In the genomic region with DNA sequence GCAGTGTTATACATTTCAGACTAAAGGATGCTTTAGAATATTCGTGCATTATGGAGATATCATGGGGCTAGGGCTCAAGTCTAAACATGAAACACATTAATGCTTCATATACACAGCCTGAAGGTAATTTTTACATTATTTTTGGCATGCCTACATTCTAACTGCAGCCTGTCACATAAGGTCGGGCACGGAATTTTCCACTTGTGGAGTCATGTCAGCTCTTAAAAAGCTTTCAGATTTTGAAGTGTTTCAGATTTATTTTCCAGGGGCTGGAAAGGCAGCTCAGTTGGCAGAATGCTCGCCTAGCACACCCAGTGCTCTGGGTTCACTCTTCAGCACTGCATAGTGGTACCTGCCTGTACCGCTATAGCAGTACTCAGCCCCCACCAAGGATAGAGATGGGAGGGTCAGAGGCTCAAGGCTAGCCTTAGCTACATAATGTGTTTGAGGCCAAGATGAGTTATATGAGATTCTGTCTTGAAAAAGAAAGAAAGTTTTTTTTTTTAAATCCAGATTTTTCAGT, we compare ENCODE assay signal across 21 mouse cellular contexts.
"Had no signal": no experiment of that assay in that cellular context is flagged by ENCODE, and none has a peak within 500 bp of the region (broad histone marks: within the 10 kb centered on the region; RNA-seq: fewer than 3 reads in every experiment).

No protein-coding gene starts in this region.

- H3K4me2 ChIP-seq: liver, embryonic 12.5 days; liver, embryonic 15.5 days; lung, embryonic 15.5 days; midbrain, embryonic 11.5 days; neural tube, embryonic 12.5 days; neural tube, embryonic 15.5 days had no signal

- H3K27me3 ChIP-seq: liver, embryonic 12.5 days; liver, embryonic 15.5 days; lung, embryonic 15.5 days; neural tube, embryonic 12.5 days had no signal

- H3K9ac ChIP-seq: liver, embryonic 12.5 days; liver, embryonic 15.5 days; lung, embryonic 15.5 days; neural tube, embryonic 12.5 days; neural tube, embryonic 15.5 days had no signal

- H3K4me1 ChIP-seq: liver, embryonic 15.5 days; lung, embryonic 15.5 days had no signal

- ATAC-seq: intestine, postnatal 0 days; liver, embryonic 12.5 days had no signal

- H3K9me3 ChIP-seq: liver, embryonic 12.5 days; liver, embryonic 15.5 days; lung, embryonic 15.5 days; neural tube, embryonic 12.5 days; neural tube, embryonic 15.5 days had no signal

- H3K4me3 ChIP-seq: layer of hippocampus, adult 2 months; liver, embryonic 12.5 days; liver, embryonic 15.5 days; lung, embryonic 15.5 days; neural tube, embryonic 12.5 days; neural tube, embryonic 15.5 days had no signal

- H3K36me3 ChIP-seq: liver, embryonic 12.5 days; liver, embryonic 15.5 days; lung, embryonic 15.5 days; neural tube, embryonic 12.5 days; neural tube, embryonic 15.5 days had no signal

- H3K27ac ChIP-seq: kidney, postnatal 0 days; layer of hippocampus, adult 2 months; liver, embryonic 12.5 days; liver, embryonic 15.5 days; lung, embryonic 15.5 days; neural tube, embryonic 12.5 days; neural tube, embryonic 15.5 days; stomach, postnatal 0 days had no signal

- DNase-seq: kidney, adult 2 months; kidney, postnatal 25 days; layer of hippocampus, adult 9-11 months; liver; lung, adult 18-20 months; lung, postnatal 4 days; right cerebral cortex, adult 18-20 months; right cerebral cortex, postnatal 14 days; right cerebral cortex, postnatal 4 days; thymus, adult 2 months; thymus, postnatal 25 days had no signal
